Mouse (Mus musculus): Measurements from ENCODE around the gene Epha8.

The Epha8 gene
- long read RNA-seq, experiment 1 = 0 reads
- long read RNA-seq, experiment 2 = 0 reads

GRCm38 (mm10) chr4:136956751-136957446 lies at the start of gene Epha8:
Gene Epha8, minus strand, starts transcription at chr4:136956816.
- intact Hi-C loops (cut with DNase I) = no loop called here

GRCm38 (mm10) chr4:137001825-137002224 lies 45.2 kb upstream of the Epha8 start:
- intact Hi-C loops (cut with DNase I) = no loop called here

- intact Hi-C loops (cut with DNase I) = no loop called here
Observed at GRCm38 (mm10) chr4:137001020-137001419, 44.4 kb upstream of the Epha8 start.

GRCm38 (mm10) chr4:136998371-136998770 lies 41.8 kb upstream of the Epha8 start:
- intact Hi-C loops (cut with DNase I) = no loop called here

GRCm38 (mm10) chr4:136997723-136998345 lies 41.2 kb upstream of the Epha8 start:
- intact Hi-C loops (cut with DNase I) = no loop called here

GRCm38 (mm10) chr4:136996933-136997332 lies 40.3 kb upstream of the Epha8 start:
- intact Hi-C loops (cut with DNase I) = no loop called here

- intact Hi-C loops (cut with DNase I) = no loop called here
Observed at GRCm38 (mm10) chr4:136995361-136995760, 38.7 kb upstream of the Epha8 start.

GRCm38 (mm10) chr4:136981993-136982695 lies 25.5 kb upstream of the Epha8 start:
- intact Hi-C loops (cut with DNase I) = loop anchor here (5.0 kb wide), 1 partner anchor 85 kb away; no protein-coding TSS in a partner anchor

GRCm38 (mm10) chr4:136981347-136981746 lies 24.7 kb upstream of the Epha8 start:
- intact Hi-C loops (cut with DNase I) = loop anchor here (5.0 kb wide), 1 partner anchor 86 kb away; no protein-coding TSS in a partner anchor

- intact Hi-C loops (cut with DNase I) = loop anchor here (5.0 kb wide), 1 partner anchor 86 kb away; no protein-coding TSS in a partner anchor
Observed at GRCm38 (mm10) chr4:136980921-136981320, 24.3 kb upstream of the Epha8 start.

GRCm38 (mm10) chr4:136977244-136977643 lies 20.6 kb upstream of the Epha8 start:
- intact Hi-C loops (cut with DNase I) = no loop called here

GRCm38 (mm10) chr4:136970939-136971338 lies 14.3 kb upstream of the Epha8 start:
- intact Hi-C loops (cut with DNase I) = loop anchor here (5.0 kb wide), 2 partner anchors 44 to 64 kb away; no protein-coding TSS in a partner anchor

GRCm38 (mm10) chr4:136969503-136970276 lies 13.1 kb upstream of the Epha8 start:
- intact Hi-C loops (cut with DNase I) = loop anchor here (5.0 kb wide), 2 partner anchors 42 to 62 kb away; no protein-coding TSS in a partner anchor

GRCm38 (mm10) chr4:136969096-136969495 lies 12.5 kb upstream of the Epha8 start:
- intact Hi-C loops (cut with DNase I) = no loop called here

GRCm38 (mm10) chr4:136967511-136967910 lies 10.9 kb upstream of the Epha8 start:
- intact Hi-C loops (cut with DNase I) = no loop called here

- intact Hi-C loops (cut with DNase I) = no loop called here
Observed at GRCm38 (mm10) chr4:136966493-136967390, 10.1 kb upstream of the Epha8 start.

- intact Hi-C loops (cut with DNase I) = no loop called here
Observed at GRCm38 (mm10) chr4:136964990-136965421, 8.4 kb upstream of the Epha8 start.

GRCm38 (mm10) chr4:136962447-136962846 lies 5.8 kb upstream of the Epha8 start:
- intact Hi-C loops (cut with DNase I) = no loop called here

GRCm38 (mm10) chr4:136961642-136962285 lies 5.1 kb upstream of the Epha8 start:
- intact Hi-C loops (cut with DNase I) = no loop called here
